Mouse (Mus musculus): ENCODE data around the gene Cmtm2b.
A peak's percentile ranks its signal among the peaks of the same experiment; 100 is the strongest.

The Cmtm2b gene

DNA sequence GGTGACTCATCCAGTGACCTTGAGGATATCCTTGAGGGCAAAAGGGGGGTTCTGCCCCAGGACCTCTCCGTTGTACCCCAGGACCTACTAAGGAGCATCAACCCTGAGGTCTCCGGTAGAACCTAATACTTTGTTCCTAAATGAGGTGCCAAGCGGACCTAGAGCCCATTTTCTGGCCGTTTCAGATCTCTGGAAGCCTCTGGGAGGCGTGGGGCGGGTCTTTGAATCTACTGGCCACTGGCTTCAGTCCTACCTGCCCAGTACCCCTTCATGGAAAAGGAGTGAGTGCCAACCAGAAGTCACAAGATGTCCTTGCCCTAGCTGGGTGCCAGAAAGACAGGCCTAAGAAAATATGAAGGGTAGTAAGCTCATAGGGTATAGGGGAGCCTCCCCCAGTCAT is 19.6 kb downstream of the Cmtm2b start:
- no peak for DNase-seq (ENCODE audit: low read depth, low spot score)

- DNase-seq (ENCODE audit: low read depth, low spot score), result no peak
Observed at GRCm38 (mm10) chr8:104342426-104342825, 20.4 kb downstream of the Cmtm2b start.

DNA sequence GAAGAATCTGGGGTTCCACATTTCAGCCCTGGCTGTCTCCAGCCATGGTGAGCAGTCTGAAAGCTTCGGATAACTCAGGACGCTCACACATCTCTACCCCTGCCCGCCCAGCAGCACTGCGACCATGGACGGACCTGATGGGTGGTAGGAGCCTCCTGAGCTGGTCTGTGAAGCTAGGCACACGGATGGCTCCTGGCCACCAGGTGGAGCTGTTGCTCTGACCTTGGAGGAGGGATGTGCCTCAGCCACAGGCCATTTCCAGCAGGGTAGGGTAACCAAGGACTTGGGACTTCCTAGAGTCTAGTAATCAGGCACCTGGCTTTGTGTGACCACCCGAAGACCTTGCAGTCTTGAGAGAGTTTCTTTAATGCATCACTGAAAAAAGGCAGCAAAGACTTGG is 21.9 kb downstream of the Cmtm2b start:
- DNase-seq (ENCODE audit: low read depth, low spot score), result peak; percentile 90

GRCm38 (mm10) chr8:104344622-104345021 is 22.6 kb downstream of the Cmtm2b start:
- DNase-seq (ENCODE audit: low read depth, low spot score), result no peak

- DNase-seq (ENCODE audit: low read depth, low spot score), result no peak
Observed at GRCm38 (mm10) chr8:104346706-104347105, 24.7 kb downstream of the Cmtm2b start.

DNA sequence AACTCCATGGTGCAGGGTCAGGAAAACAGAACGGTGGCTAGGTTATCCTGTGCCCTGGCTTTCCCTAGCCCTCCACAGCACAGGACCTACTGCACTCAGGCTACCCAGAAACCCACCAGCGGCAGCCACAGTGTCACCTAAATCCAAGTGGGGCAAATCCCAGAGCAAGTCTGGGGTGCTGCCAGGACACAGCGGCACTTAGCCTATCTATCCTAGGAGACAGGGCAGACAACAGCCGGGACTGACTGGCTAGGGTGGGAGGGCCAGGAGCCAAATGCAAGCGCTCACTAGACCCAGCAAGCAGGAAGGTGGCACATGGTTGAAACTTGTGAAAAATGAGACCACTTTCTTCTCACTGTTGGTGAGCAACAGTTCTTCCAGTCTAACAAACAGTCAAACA is 26.9 kb downstream of the Cmtm2b start:
- DNase-seq (ENCODE audit: low read depth, low spot score), result no peak

DNA sequence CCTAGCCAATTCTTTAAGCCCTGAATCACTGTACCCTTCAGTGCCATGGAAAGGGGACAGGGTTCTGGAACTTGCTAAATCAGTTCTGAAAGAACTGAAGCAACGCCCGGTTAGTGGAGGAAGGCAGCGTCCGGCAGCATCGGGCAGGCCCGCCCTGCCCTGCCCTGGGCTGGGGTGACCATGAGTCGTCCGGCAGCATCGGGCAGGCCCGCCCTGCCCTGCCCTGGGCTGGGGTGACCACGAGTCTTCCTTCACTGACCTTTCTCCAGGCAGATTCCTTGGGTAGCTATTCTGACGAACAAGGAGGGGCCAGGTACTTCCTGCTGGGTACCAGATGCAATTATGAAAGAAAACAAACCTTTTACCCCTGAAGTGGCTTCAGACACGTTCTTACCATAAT is 28.0 kb downstream of the Cmtm2b start:
- no peak for DNase-seq (ENCODE audit: low read depth, low spot score)

DNA sequence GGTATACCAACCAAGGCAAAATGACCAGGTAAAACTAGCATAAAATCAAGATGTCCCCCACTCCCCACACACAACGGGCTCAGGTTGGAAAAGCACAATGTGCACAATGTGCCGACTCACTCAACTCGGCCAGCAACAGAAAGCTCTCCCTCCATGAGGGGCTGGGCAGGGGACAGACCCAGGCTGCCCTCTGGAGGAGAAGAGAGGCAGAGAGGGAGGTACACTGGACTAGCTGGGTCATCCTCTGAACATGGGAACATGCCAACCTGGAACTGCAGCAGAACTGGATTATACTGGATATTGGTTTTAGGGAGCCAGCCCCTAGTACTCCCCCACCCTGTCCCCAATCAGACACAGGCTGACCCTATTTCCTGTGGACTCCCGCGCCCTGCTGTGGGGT is 31.2 kb downstream of the Cmtm2b start:
- no peak for DNase-seq (ENCODE audit: low read depth, low spot score)

DNA sequence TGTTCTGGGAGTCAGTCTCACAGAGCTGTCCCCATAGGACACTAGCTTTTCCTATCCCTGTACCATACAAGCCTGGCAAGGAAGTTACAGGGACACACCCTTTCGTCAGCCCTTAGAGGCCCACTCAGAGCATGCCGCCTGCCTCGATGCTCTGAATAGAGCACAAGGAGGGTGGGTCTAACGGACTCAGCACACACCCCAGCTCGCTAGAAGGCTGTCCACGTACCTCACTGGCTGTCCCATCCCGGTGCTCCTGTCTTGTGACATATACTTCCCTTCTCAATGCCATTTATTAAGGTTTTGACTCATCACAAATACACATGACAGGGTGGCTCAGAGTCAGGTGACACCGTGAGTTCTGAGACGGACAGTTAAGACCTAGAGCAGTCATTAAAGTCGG is 32.5 kb downstream of the Cmtm2b start:
- no peak for DNase-seq (ENCODE audit: low read depth, low spot score)

DNA sequence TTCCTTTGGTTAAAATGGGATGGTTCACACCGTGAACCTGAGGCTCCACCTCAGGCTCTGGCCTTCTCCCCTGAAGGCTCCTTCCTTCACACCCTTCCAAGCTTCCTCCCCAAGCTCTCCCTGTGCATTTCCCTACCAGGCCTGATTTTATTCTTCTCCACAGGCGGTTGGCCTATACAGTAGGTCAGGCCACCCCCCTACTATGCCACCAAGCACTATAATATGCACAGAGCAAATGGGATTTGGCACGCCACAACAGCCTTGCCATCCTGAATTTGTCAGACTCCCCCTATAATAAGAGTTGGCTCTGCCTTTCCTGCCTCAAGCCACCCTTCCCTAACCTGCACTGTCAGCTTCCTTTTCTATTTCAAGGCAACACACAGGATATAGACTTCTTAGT is 36.6 kb downstream of the Cmtm2b start:
- no peak for DNase-seq (ENCODE audit: low read depth, low spot score)

DNA sequence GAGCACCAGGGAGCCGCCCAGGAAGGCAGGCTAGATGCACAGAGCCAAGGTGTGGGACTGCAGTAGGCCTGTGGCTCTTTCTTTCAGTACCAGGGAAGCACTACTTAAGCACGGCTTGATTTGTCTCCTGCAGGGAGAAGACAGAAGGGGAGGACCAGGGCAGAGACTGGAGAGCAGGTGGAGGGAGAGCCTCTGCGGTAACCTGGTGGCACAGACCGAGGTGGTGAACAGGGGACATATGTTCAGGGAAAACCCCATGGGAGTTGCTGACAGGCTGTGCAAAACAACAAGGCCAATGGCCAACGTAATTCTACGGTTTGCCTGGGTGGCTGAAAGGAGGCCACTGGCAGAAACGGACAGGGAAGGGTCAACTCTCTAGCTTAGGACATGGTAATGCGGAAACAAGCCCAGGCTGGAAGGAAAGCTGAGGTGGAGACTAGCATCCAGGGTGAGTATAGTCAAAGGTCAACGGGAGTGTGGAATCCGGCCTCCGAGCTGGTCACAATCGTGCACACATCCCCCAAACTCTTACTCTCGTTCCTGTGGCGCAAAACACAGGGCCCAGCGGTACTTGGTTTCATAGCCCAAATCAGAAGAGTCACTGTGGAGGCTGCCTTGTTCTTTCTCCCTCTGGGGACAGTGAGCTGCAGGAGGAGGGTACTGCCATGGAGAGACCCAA is 37.9 kb downstream of the Cmtm2b start:
- peak; percentile 29 for DNase-seq (ENCODE audit: low read depth, low spot score)

- peak; percentile 46 for DNase-seq (ENCODE audit: low read depth, low spot score)
Observed at GRCm38 (mm10) chr8:104365695-104366094, 43.7 kb downstream of the Cmtm2b start.

GRCm38 (mm10) chr8:104367398-104367797 is 45.4 kb downstream of the Cmtm2b start:
- no peak for DNase-seq (ENCODE audit: low read depth, low spot score)

DNA sequence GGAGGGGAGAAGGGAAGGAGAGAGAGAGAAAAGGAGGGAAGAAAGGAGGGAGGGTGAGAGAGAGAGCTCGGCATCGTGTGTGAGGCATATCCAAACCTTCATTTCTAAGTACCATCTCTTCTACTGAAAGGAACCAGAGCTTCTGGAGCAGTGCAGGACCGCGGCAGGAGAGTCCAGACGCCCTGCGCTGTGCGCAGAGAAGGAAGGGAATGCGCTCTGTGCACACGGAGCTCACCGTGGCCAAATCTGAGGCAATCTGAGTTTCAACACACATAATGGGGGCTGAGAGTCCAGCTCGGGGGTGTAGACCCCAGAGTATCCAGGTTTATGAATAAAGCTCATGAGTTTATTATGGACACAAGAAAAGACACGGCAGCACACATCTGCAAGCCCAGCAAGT is 47.6 kb downstream of the Cmtm2b start:
- no peak for DNase-seq (ENCODE audit: low read depth, low spot score)

- DNase-seq (ENCODE audit: low read depth, low spot score), result no peak
Observed at GRCm38 (mm10) chr8:104370071-104370470, 48.0 kb downstream of the Cmtm2b start.

GRCm38 (mm10) chr8:104371121-104371520 is 49.1 kb downstream of the Cmtm2b start:
- no peak for DNase-seq (ENCODE audit: low read depth, low spot score)

DNA sequence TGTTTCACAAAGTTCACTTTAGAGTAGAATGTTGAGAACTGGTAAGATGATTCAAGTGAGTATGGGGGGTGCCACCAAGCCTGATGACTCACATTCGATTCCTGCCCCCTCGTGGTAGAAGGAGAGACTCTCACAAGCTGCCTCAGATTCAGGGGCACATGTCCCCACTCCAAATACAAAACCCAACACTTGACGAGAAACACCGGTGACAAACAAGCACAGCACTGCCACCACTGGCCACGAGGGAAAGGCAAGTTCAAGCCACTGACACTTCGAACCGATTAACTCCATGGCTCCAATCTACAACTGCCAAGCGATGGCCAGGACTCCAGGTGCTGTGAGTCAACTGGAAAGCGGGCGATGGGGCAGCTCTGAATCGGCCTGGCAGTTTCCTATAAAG is 51.7 kb downstream of the Cmtm2b start:
- peak; percentile 80 for DNase-seq (ENCODE audit: low read depth, low spot score)

- no peak for DNase-seq (ENCODE audit: low read depth, low spot score)
Observed at GRCm38 (mm10) chr8:104374269-104374668, 52.2 kb downstream of the Cmtm2b start.

DNA sequence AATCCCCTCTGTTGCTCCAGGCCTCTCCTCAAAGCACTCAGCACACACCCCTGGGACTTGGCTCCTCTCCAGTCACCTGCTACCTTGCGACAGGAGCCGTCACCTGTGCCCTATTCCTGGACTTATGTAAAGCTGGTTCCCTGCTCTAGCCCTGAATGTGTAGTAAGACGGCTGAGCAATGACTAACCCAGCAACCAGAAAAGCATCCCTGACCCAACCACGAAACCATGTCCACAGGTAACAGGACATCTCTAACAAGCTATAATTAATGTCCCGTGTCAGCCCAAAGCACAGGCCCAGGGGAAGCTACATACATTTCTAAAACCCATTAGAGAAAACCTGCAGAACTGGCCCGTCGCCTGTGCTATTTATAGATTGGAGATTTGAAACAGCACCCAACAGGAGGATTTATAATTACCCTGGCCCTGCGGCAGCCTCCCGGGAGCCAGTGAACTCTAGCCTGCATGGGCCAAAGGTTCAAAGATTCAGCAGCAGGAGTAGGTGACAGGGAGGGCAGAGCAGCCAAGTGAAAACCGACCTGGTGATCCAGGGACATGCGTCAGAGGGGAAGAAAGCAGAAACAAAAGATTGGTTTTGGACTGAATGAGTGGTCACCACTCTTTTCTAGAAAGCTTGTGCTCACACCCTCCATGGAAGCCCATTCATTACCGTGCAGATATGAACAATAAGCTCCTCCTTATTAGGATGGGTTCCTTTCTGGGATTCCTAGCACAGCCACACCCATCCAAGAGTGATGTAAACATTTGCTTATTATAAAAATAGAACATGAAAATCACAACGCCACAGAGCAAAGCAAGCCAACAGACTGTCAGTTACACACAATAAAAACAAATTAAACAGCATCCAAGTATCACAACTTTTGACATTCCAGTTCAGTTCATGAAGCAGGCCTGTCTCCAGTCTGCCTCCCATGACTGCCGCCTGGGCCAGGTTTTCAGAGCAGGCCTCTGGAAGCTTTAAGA is 53.1 kb downstream of the Cmtm2b start:
- DNase-seq (ENCODE audit: low read depth, low spot score), result no peak

DNA sequence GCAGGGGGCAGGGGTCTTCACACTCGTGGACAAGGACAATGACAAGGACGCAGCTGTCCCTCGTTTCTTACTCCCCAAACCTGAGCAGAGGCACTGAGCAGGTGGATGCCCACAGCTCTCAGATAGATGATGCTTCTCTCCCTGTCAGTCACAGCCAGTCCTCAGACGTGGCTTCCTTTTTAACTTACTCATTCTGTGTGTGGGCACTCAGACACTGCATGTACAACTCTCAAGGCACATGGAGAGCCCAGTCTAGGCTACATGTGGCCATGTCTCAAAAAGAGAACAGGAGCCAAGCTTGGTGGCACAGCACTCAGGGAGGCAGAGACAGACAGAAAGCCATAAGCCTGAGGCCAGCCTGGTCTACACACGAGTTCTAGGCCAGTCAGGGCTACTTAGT is 53.9 kb downstream of the Cmtm2b start:
- DNase-seq (ENCODE audit: low read depth, low spot score), result no peak

DNA sequence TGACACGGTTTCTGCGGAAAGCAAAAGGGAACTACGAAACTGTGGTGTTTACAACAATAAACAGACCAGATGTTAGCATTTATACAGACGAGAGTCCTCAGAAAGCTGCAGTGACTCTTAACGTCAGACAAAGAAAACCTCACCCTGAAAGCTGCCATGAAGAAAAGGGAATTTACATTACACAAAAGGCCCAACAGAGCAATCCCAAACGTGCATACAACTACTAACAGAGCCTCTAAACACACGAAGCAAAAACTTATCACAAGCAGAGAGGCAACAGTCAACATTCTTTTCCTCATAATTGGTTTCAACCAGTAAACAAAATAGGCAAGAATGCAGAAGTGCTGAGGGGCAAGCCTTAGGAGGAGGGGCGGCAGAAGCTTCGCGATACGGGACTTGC is 54.6 kb downstream of the Cmtm2b start:
- DNase-seq (ENCODE audit: low read depth, low spot score), result peak; percentile 54

GRCm38 (mm10) chr8:104379301-104379836 is 57.3 kb downstream of the Cmtm2b start:
- no peak for DNase-seq (ENCODE audit: low read depth, low spot score)

DNA sequence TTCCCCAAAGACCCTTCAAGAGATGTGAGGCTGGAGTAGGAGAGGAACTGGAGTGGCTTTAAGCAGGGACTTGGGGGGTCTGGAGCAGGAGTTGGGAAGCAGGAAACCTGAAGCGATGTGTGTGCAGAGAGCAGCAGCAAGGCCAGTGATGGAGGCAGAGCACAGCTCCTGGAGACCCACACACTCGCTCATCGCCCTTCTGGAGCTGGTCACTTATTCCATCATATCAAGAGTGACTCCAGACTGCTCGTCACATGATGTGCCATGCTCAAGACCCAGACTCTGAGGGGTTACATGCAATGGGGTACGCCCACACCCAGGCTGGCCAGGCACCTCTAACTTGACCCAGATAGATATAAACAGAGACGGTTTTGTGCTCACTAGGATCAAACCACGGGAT is 58.2 kb downstream of the Cmtm2b start:
- no peak for DNase-seq (ENCODE audit: low read depth, low spot score)
